Mouse (Mus musculus) hindbrain, embryonic 11.5 days (tissue): Measurements from ENCODE around the gene Sox10. TPM values are rescaled to one million over a fixed set of nuclear protein-coding genes. Genes with fewer than 3 reads are reported as not detected.

Experiments
- ATAC-seq: fragments of 200-750 bp; cut with Nextera tagmentation; 2 replicates; pipeline ENCODE4 v1.8.0; 2017; ENCODE audit warnings: mild to moderate bottlenecking, moderate TSS enrichment, moderate library complexity; ENCODE audit not compliant: low FRiP score
- DNase-seq: peaks from one replicate; pipeline ENCODE4 v3.0.0-alpha.2; 2015; ENCODE audit warnings: low spot score
- H3K27ac ChIP-seq: fragments of 300-500 bp; sonication (generic); 2 replicates; pipeline ENCODE4 v1.5.1; 2014; ENCODE audit warnings: mild to moderate bottlenecking, low read depth, low read length
- H3K27me3 ChIP-seq: fragments of 300-500 bp; sonication (generic); 2 replicates; pipeline ENCODE4 v1.6.1; 2014; ENCODE audit warnings: mild to moderate bottlenecking, low read length, moderate library complexity, mixed read lengths; ENCODE audit not compliant: control insufficient read depth, insufficient read depth
- H3K36me3 ChIP-seq: fragments of 300-500 bp; sonication (generic); 2 replicates; pipeline ENCODE4 v1.6.1; 2014; ENCODE audit warnings: mild to moderate bottlenecking, low read length, moderate library complexity, mixed read lengths; ENCODE audit not compliant: control insufficient read depth, insufficient read depth
- H3K4me1 ChIP-seq: fragments of 300-500 bp; sonication (generic); replicated peaks from 2 replicates; pipeline ENCODE4 v1.6.1; 2014; ENCODE audit warnings: low read length, mixed read lengths; ENCODE audit not compliant: control insufficient read depth, insufficient read depth
- H3K4me2 ChIP-seq: fragments of 300-500 bp; sonication (generic); replicated peaks from 2 replicates; pipeline ENCODE4 v1.6.1; 2014; ENCODE audit warnings: mild to moderate bottlenecking, low read depth, low read length
- H3K4me3 ChIP-seq: fragments of 300-500 bp; sonication (generic); 2 replicates; pipeline ENCODE4 v1.5.1; 2014; ENCODE audit warnings: low read depth, low read length
- H3K9ac ChIP-seq: fragments of 300-500 bp; sonication (generic); 2 replicates; pipeline ENCODE4 v1.6.1; 2014; ENCODE audit warnings: low read depth, low read length
- H3K9me3 ChIP-seq: fragments of 300-500 bp; sonication (generic); 2 replicates; pipeline ENCODE4 v1.6.1; 2016; ENCODE audit warnings: low read length; ENCODE audit not compliant: control insufficient read depth
- WGBS: fragments of 180-500 bp; shearing (Covaris S2); extraction: QIAGEN DNeasy Blood & Tissue Kit; methylation state at CpG from one replicate; pipeline ENCODE4 v1.1.7; 2014; 5-methylcytosine and 5-hydroxymethylcytosine counted together
- polyA plus RNA-seq: library from polyadenylated mRNA; unstranded; fragments of >200 nt; fragmentation: Nextera tagmentation; extraction: Ambion mirVana; gene quantifications from 2 replicates; pipeline ENCODE4 v1.2.1, GENCODE M21; 2014

Gene Sox10
- polyA plus RNA-seq, 1 experiment from 2014 or later: 11.4 TPM

GRCm38 (mm10) chr15:79134496-79135270, 30.4 kb downstream of the Sox10 start:
- Histone ChIP-seq H3K4me2 (no peak overlapping the region), H3K36me3 (peaks cover 5% of the 10 kb centered on the region; the same call in 1 of the 2 replicates), H3K27ac (no peak overlapping the region), H3K4me1 (no peaks in the 10 kb centered on the region), H3K9ac (no peak overlapping the region), H3K4me3 (no peak overlapping the region), H3K9me3 (no peaks in the 10 kb centered on the region), H3K27me3 (no peaks in the 10 kb centered on the region)
- DNase-seq (no peak), ATAC-seq (no peak)
- WGBS: 93% methylated on average over 9 of the region's 9 CpGs

GRCm38 (mm10) chr15:79133191-79133661, 31.8 kb downstream of the Sox10 start:
- Histone ChIP-seq H3K27ac (no peak overlapping the region), H3K9me3 (no peaks in the 10 kb centered on the region), H3K27me3 (no peaks in the 10 kb centered on the region), H3K9ac (no peak overlapping the region), H3K4me1 (no peaks in the 10 kb centered on the region), H3K4me2 (no peak overlapping the region), H3K4me3 (no peak overlapping the region), H3K36me3 (peaks cover 5% of the 10 kb centered on the region; the same call in 1 of the 2 replicates)
- 86% methylated on average over 6 of the region's 6 CpGs for WGBS
- no peak for ATAC-seq
- DNase-seq: no peak

- ATAC-seq (no peak), DNase-seq (no peak)
- no peaks in the 10 kb centered on the region for H3K27me3 ChIP-seq
- no peaks in the 10 kb centered on the region for H3K4me1 ChIP-seq
- H3K4me2 ChIP-seq: no peak overlapping the region
- WGBS: 68% methylated on average over 7 of the region's 7 CpGs
- H3K36me3 ChIP-seq: peaks cover 10% of the 10 kb centered on the region
- H3K9ac ChIP-seq: no peak overlapping the region
- no peak overlapping the region for H3K4me3 ChIP-seq
- no peaks in the 10 kb centered on the region for H3K9me3 ChIP-seq
- H3K27ac ChIP-seq: no peak overlapping the region
Observed at GRCm38 (mm10) chr15:79131442-79131841, 33.6 kb downstream of the Sox10 start.

GRCm38 (mm10) chr15:79130782-79131181, 34.3 kb downstream of the Sox10 start:
- ATAC-seq: no peak
- Histone ChIP-seq H3K27ac (no peak overlapping the region), H3K27me3 (no peaks in the 10 kb centered on the region), H3K4me3 (no peak overlapping the region), H3K4me1 (no peaks in the 10 kb centered on the region), H3K4me2 (no peak overlapping the region), H3K9ac (no peak overlapping the region), H3K36me3 (peaks cover 10% of the 10 kb centered on the region), H3K9me3 (no peaks in the 10 kb centered on the region)
- DNase-seq: no peak
- WGBS: 85% methylated on average over 10 of the region's 10 CpGs

- DNase-seq (no peak), ATAC-seq (no peak)
- H3K36me3 ChIP-seq: peaks cover 10% of the 10 kb centered on the region
- no peak overlapping the region for H3K4me3 ChIP-seq
- no peak overlapping the region for H3K9ac ChIP-seq
- H3K4me1 ChIP-seq: no peaks in the 10 kb centered on the region
- H3K27ac ChIP-seq: no peak overlapping the region
- H3K27me3 ChIP-seq: no peaks in the 10 kb centered on the region
- no peaks in the 10 kb centered on the region for H3K9me3 ChIP-seq
- no peak overlapping the region for H3K4me2 ChIP-seq
- whole genome bisulfite sequencing: 84% methylated on average over 7 of the region's 7 CpGs
Observed at GRCm38 (mm10) chr15:79129311-79129710, 35.7 kb downstream of the Sox10 start.

- ATAC-seq (no peak), DNase-seq (no peak)
- Histone ChIP-seq H3K9me3 (no peaks in the 10 kb centered on the region), H3K4me2 (no peak overlapping the region), H3K4me3 (no peak overlapping the region), H3K27me3 (no peaks in the 10 kb centered on the region), H3K9ac (no peak overlapping the region), H3K36me3 (peaks cover 5% of the 10 kb centered on the region), H3K4me1 (no peaks in the 10 kb centered on the region), H3K27ac (no peak overlapping the region)
- 96% methylated on average over 5 of the region's 5 CpGs for WGBS
Observed at GRCm38 (mm10) chr15:79128208-79128607, 36.8 kb downstream of the Sox10 start.

GRCm38 (mm10) chr15:79127101-79127500, 37.9 kb downstream of the Sox10 start:
- ATAC-seq (no peak), DNase-seq (no peak)
- whole genome bisulfite sequencing: 95% methylated on average over 12 of the region's 12 CpGs
- Histone ChIP-seq H3K27ac (no peak overlapping the region), H3K4me3 (no peak overlapping the region), H3K27me3 (no peaks in the 10 kb centered on the region), H3K9me3 (no peaks in the 10 kb centered on the region), H3K36me3 (peaks cover 4% of the 10 kb centered on the region; the same call in 1 of the 2 replicates), H3K9ac (no peak overlapping the region), H3K4me1 (no peaks in the 10 kb centered on the region), H3K4me2 (no peak overlapping the region)

GRCm38 (mm10) chr15:79126217-79126932, 38.7 kb downstream of the Sox10 start:
- ATAC-seq (no peak), DNase-seq (peak; percentile 68)
- no peak overlapping the region for H3K4me2 ChIP-seq
- H3K27me3 ChIP-seq: no peaks in the 10 kb centered on the region
- H3K9me3 ChIP-seq: no peaks in the 10 kb centered on the region
- peaks cover 4% of the 10 kb centered on the region; the same call in 1 of the 2 replicates for H3K36me3 ChIP-seq
- 87% methylated on average over 13 of the region's 13 CpGs for WGBS
- no peak overlapping the region for H3K4me3 ChIP-seq
- H3K27ac ChIP-seq: no peak overlapping the region
- no peaks in the 10 kb centered on the region for H3K4me1 ChIP-seq
- H3K9ac ChIP-seq: no peak overlapping the region
